Mouse (Mus musculus): ENCODE data around the gene Fgf7.

- no peak for TF ChIP-seq CTCF (IDR thresholded peaks at IDR 0.05; ENCODE audit: low read depth)
- TF ChIP-seq EP300 (IDR thresholded peaks at IDR 0.05; ENCODE audit: low read depth) = no peak
Observed at GRCm38 (mm10) chr2:126062876-126063275, 28.4 kb downstream of the Fgf7 start.

Measured in heart, postnatal 0 days (tissue).